Mouse (Mus musculus) E14TG2a.4 (cell line): ENCODE measurements around the gene N4bp1.

Source experiments
- H3K27me3 ChIP-seq: 2 replicates; pipeline ENCODE4 v1.6.1; 2014; ENCODE audit warnings: low read length, control low read depth; ENCODE audit not compliant: insufficient read depth
- H3K36me3 ChIP-seq: 2 replicates; pipeline ENCODE4 v1.6.1; 2014; ENCODE audit warnings: low read length, control low read depth; ENCODE audit not compliant: insufficient read depth
- H3K4me1 ChIP-seq: replicated peaks from 2 replicates; pipeline ENCODE4 v1.6.1; 2014; ENCODE audit warnings: low read depth, low read length, control low read depth
- H3K4me3 ChIP-seq: replicated peaks from 2 replicates; pipeline ENCODE4 v1.5.1; 2014; ENCODE audit warnings: mild to moderate bottlenecking, low read length
- H3K9me3 ChIP-seq: 2 replicates; pipeline ENCODE4 v1.6.1; 2014; ENCODE audit warnings: low read length, control low read depth
- CTCF ChIP-seq: conservative IDR thresholded peaks from 2 replicates; pipeline ENCODE4 v1.5.1; 2014; ENCODE audit warnings: low read length
- NANOG ChIP-seq: IDR thresholded peaks from 2 replicates; pipeline ENCODE4 v1.6.1; 2014; ENCODE audit warnings: borderline replicate concordance, low read length, mixed read lengths
- POU5F1 ChIP-seq: IDR thresholded peaks from 2 replicates; pipeline ENCODE4 v1.6.1; 2014; ENCODE audit warnings: low read length, borderline replicate concordance

N4bp1 gene

GRCm38 (mm10) chr8:86884489-86885463 lies at the start of gene N4bp1:
Gene N4bp1, minus strand, starts transcription at chr8:86885258.
- H3K4me1 ChIP-seq, result peaks cover 83% of the 10 kb centered on the region
- H3K4me3 ChIP-seq, result peak within 1 kb of the TSS; percentile 96
- peaks cover 30% of the 10 kb centered on the region for H3K36me3 ChIP-seq
- H3K9me3 ChIP-seq, result no peaks in the 10 kb centered on the region
- no peaks in the 10 kb centered on the region for H3K27me3 ChIP-seq
- TF ChIP-seq POU5F1 (no peak), CTCF (no peak), NANOG (no peak)

- no peak overlapping the region for H3K4me3 ChIP-seq
- H3K27me3 ChIP-seq, result no peaks in the 10 kb centered on the region; the same call in 1 of the 2 replicates
- no peaks in the 10 kb centered on the region for H3K36me3 ChIP-seq
- TF ChIP-seq NANOG (no peak), POU5F1 (no peak), CTCF (no peak)
- H3K4me1 ChIP-seq, result no peaks in the 10 kb centered on the region
- no peaks in the 10 kb centered on the region for H3K9me3 ChIP-seq
These were observed 49.8 kb upstream of the N4bp1 start for GRCm38 (mm10) chr8:86934841-86935240.

GRCm38 (mm10) chr8:86934393-86934792 lies 49.3 kb upstream of the N4bp1 start:
- Histone ChIP-seq H3K27me3 (no peaks in the 10 kb centered on the region; the same call in 1 of the 2 replicates), H3K4me3 (no peak overlapping the region), H3K9me3 (no peaks in the 10 kb centered on the region), H3K36me3 (no peaks in the 10 kb centered on the region), H3K4me1 (no peaks in the 10 kb centered on the region)
- TF ChIP-seq POU5F1, result no peak
- TF ChIP-seq NANOG, result no peak
- no peak for TF ChIP-seq CTCF

DNA sequence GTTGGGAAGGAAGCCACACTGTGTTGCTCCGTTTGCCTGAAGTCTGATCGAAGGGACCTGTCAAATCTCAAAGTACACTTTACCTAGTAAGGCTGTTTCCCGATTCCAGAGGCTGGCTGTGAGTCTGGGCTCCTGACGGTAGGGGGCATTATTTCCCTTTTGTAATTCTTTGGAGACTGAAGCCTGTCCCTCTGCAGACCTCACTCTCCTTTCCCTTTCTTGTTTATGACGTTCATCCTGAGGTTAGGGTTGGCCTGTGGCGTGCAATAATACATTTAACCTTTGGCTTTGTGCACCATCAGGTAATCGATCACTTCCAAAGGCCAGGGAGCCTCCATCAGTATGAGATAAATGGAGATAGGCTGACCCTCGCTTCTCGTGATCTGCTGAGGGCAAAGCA lies 48.8 kb upstream of the N4bp1 start:
- Histone ChIP-seq H3K9me3 (no peaks in the 10 kb centered on the region), H3K4me3 (no peak overlapping the region), H3K4me1 (no peaks in the 10 kb centered on the region), H3K27me3 (no peaks in the 10 kb centered on the region; the same call in 1 of the 2 replicates), H3K36me3 (no peaks in the 10 kb centered on the region)
- no peak for TF ChIP-seq NANOG
- TF ChIP-seq POU5F1, result no peak
- TF ChIP-seq CTCF, result peak; percentile 82

- TF ChIP-seq POU5F1 (no peak), CTCF (peak; percentile 83)
- Histone ChIP-seq H3K9me3 (no peaks in the 10 kb centered on the region), H3K36me3 (no peaks in the 10 kb centered on the region), H3K4me1 (peaks cover 5% of the 10 kb centered on the region; the same call in 1 of the 2 replicates), H3K4me3 (no peak overlapping the region), H3K27me3 (no peaks in the 10 kb centered on the region; the same call in 1 of the 2 replicates)
These were observed 41.2 kb upstream of the N4bp1 start for GRCm38 (mm10) chr8:86926237-86926636.

DNA sequence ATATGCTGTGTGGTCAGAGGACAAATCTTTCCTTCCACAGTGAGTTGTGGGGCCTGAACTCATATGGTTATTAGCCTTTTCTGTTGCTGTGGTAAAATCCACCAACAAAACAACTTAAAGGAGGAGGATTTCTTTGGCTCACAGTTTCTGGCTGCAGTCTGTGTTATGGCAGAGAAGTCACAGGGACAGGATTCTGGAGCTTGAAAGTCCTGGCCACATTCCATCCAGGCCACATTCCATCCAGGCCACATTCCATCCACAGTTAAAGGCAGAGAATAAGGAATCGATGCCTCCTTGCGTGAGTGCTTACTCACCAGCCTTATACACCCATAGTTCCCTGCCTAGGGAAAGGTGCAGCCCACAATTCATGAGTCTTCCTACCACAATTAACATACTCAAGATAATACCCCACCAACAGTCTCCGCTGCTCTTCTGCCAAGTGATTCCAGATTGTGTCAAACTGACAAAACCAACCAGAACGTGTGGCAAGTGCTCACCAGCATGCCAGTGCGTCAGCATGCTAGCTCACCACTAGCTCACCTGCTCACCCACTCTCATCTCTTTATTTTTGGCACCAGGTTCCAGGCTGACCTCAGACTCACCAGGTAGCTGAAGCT lies 38.3 kb upstream of the N4bp1 start:
- Histone ChIP-seq H3K27me3 (no peaks in the 10 kb centered on the region; the same call in 1 of the 2 replicates), H3K4me1 (peaks cover 5% of the 10 kb centered on the region; the same call in 1 of the 2 replicates), H3K4me3 (no peak overlapping the region), H3K9me3 (no peaks in the 10 kb centered on the region), H3K36me3 (no peaks in the 10 kb centered on the region)
- no peak for TF ChIP-seq NANOG
- TF ChIP-seq POU5F1, result no peak
- no peak for TF ChIP-seq CTCF

- no peaks in the 10 kb centered on the region for H3K36me3 ChIP-seq
- peaks cover 5% of the 10 kb centered on the region; the same call in 1 of the 2 replicates for H3K4me1 ChIP-seq
- TF ChIP-seq NANOG (no peak), CTCF (no peak), POU5F1 (no peak)
- no peak overlapping the region for H3K4me3 ChIP-seq
- H3K9me3 ChIP-seq, result no peaks in the 10 kb centered on the region
- no peaks in the 10 kb centered on the region; the same call in 1 of the 2 replicates for H3K27me3 ChIP-seq
These were observed 37.6 kb upstream of the N4bp1 start for GRCm38 (mm10) chr8:86922673-86923072.

- H3K4me1 ChIP-seq, result peaks cover 5% of the 10 kb centered on the region; the same call in 1 of the 2 replicates
- no peak for TF ChIP-seq POU5F1
- TF ChIP-seq CTCF, result no peak
- no peak for TF ChIP-seq NANOG
- no peaks in the 10 kb centered on the region; the same call in 1 of the 2 replicates for H3K27me3 ChIP-seq
- H3K36me3 ChIP-seq, result no peaks in the 10 kb centered on the region
- H3K9me3 ChIP-seq, result no peaks in the 10 kb centered on the region
- H3K4me3 ChIP-seq, result no peak overlapping the region
These were observed 37.1 kb upstream of the N4bp1 start for GRCm38 (mm10) chr8:86922141-86922540.
